Mouse (Mus musculus): ENCODE data around the gene Zim1.

DNA sequence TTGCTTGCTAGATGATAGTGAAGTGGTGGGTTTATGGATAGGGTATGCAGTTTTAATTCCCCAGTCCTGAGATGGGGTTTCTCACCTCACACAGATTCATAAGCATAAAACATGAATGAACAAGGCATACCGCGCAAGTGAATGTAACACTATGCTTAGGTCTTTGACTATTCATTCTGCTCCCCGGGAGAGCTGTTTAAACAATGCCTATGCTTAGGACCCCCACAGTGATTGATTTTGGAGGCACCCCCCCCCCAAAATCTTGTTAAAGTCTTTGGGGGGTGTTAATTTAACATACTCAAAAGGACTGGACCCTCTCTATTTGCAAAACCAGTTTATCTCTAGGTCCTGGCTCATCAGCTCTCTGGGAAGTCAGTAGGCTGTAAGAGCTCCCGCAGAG lies 35.7 kb upstream of the Zim1 start:
- TF ChIP-seq POLR2A (IDR thresholded peaks at IDR 0.05; ENCODE audit: insufficient read depth, low read depth, low read length) (no peak), CTCF (IDR thresholded peaks at IDR 0.05; ENCODE audit: insufficient read depth, low read depth, low read length) (no peak)

Data from olfactory bulb, adult 2 months (tissue).